Mouse (Mus musculus): ENCODE measurements around the gene Cd38.
A peak's percentile ranks its signal among the peaks of the same experiment; 100 is the strongest.

The Cd38 gene

GRCm38 (mm10) chr5:43948111-43948743 lies 79.9 kb downstream of the Cd38 start:
- peak; percentile 49 for DNase-seq (ENCODE audit: low spot score)

- no peak for DNase-seq (ENCODE audit: low spot score)
Observed at GRCm38 (mm10) chr5:43948748-43949275, 80.5 kb downstream of the Cd38 start.

GRCm38 (mm10) chr5:43953241-43953640 lies 84.9 kb downstream of the Cd38 start:
- no peak for DNase-seq (ENCODE audit: low spot score)

- DNase-seq (ENCODE audit: low spot score): no peak
Observed at GRCm38 (mm10) chr5:43959884-43960440, 91.6 kb downstream of the Cd38 start.

- no peak for DNase-seq (ENCODE audit: low spot score)
Observed at GRCm38 (mm10) chr5:43961056-43961455, 92.7 kb downstream of the Cd38 start.

Measured in testis, postnatal 14 days (tissue).